Mouse (Mus musculus) heart, embryonic 11.5 days (tissue): ENCODE data around the gene Fam129b. TPM values are rescaled to one million over a fixed set of nuclear protein-coding genes. Genes with fewer than 3 reads are reported as not detected.
A peak's percentile ranks its signal among the peaks of the same experiment; 100 is the strongest.

ENCODE experiments used
- ATAC-seq: fragments of 200-750 bp; cut with Nextera tagmentation; replicated peaks from 2 replicates; pipeline ENCODE4 v1.8.0; 2017; ENCODE audit warnings: moderate library complexity; ENCODE audit not compliant: insufficient number of reproducible peaks, low FRiP score, low TSS enrichment
- H3K27ac ChIP-seq: fragments of 300-500 bp; sonication (generic); 2 replicates; pipeline ENCODE4 v1.5.1; 2014; ENCODE audit warnings: mild to moderate bottlenecking, low read depth, low read length
- H3K27me3 ChIP-seq: fragments of 300-500 bp; sonication (generic); 2 replicates; pipeline ENCODE4 v1.6.1; 2014; ENCODE audit warnings: mild to moderate bottlenecking, low read length, mixed read lengths; ENCODE audit not compliant: control insufficient read depth, insufficient read depth
- H3K36me3 ChIP-seq: fragments of 300-500 bp; sonication (generic); 2 replicates; pipeline ENCODE4 v1.6.1; 2014; ENCODE audit warnings: mild to moderate bottlenecking, low read length, moderate library complexity, mixed read lengths; ENCODE audit not compliant: control insufficient read depth, insufficient read depth
- H3K4me1 ChIP-seq: fragments of 300-500 bp; sonication (generic); 2 replicates; pipeline ENCODE4 v1.6.1; 2014; ENCODE audit warnings: low read length; ENCODE audit not compliant: control insufficient read depth, insufficient read depth
- H3K4me2 ChIP-seq: fragments of 300-500 bp; sonication (generic); 2 replicates; pipeline ENCODE4 v1.6.1; 2014; ENCODE audit warnings: mild to moderate bottlenecking, moderate library complexity
- H3K4me3 ChIP-seq: fragments of 300-500 bp; sonication (generic); 2 replicates; pipeline ENCODE4 v1.5.1; 2014; ENCODE audit warnings: low read depth, low read length
- H3K9ac ChIP-seq: fragments of 300-500 bp; sonication (generic); 2 replicates; pipeline ENCODE4 v1.6.1; 2014; ENCODE audit warnings: mild to moderate bottlenecking, low read depth, low read length, moderate library complexity
- H3K9me3 ChIP-seq: fragments of 300-500 bp; sonication (generic); replicated peaks from 2 replicates; pipeline ENCODE4 v1.6.1; 2016; ENCODE audit warnings: low read length; ENCODE audit not compliant: control insufficient read depth
- WGBS: fragments of 180-500 bp; shearing (Covaris S2); extraction: QIAGEN DNeasy Blood & Tissue Kit; methylation state at CpG from one replicate; pipeline ENCODE4 v1.1.7; 2014; ENCODE audit not compliant: insufficient replicate concordance; 5-methylcytosine and 5-hydroxymethylcytosine counted together
- polyA plus RNA-seq: library from polyadenylated mRNA; unstranded; fragments of >200 nt; fragmentation: Nextera tagmentation; extraction: Ambion mirVana; gene quantifications from 2 replicates; pipeline ENCODE4 v1.2.1, GENCODE M21; 2014

Fam129b gene
- polyA plus RNA-seq, 1 experiment from 2014 or later, result 21.5 TPM

DNA sequence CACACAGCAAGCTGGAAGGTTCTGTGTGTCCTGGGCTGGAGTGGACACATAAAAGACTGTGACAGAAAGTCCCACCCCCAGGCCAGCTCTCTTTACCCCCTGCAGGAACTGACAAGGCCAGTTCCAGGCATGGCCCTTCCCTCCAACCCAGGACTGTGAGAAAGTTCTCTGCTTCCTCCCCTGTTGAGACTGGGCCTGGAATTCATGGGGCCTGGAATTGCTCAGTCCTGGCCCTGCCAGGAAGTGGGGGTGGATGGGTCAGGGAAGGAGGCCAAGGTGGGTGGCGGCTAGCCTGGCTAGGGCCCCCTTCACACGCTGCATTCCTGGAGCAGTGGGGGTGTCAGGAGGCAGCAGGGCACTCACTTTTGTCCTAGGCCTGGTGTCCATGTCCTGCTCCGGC lies 39.0 kb downstream of the Fam129b start:
- Histone ChIP-seq H3K27ac (peak overlapping the region; percentile 96), H3K4me1 (peaks cover 18% of the 10 kb centered on the region), H3K4me2 (no peak overlapping the region), H3K27me3 (no peaks in the 10 kb centered on the region), H3K9ac (no peak overlapping the region; the same call in 1 of the 2 replicates), H3K36me3 (peaks cover 18% of the 10 kb centered on the region), H3K4me3 (no peak overlapping the region), H3K9me3 (no peaks in the 10 kb centered on the region)
- 18% methylated on average over 3 of the region's 3 CpGs for WGBS
- peak; percentile 76 for ATAC-seq

GRCm38 (mm10) chr2:32917526-32917925 lies 41.6 kb downstream of the Fam129b start:
- H3K4me2 ChIP-seq, result no peak overlapping the region
- H3K9me3 ChIP-seq, result no peaks in the 10 kb centered on the region
- peaks cover 18% of the 10 kb centered on the region for H3K4me1 ChIP-seq
- peaks cover 29% of the 10 kb centered on the region for H3K36me3 ChIP-seq
- H3K9ac ChIP-seq, result no peak overlapping the region
- H3K4me3 ChIP-seq, result no peak overlapping the region
- WGBS, result 79% methylated on average over 11 of the region's 11 CpGs
- no peak for ATAC-seq
- H3K27me3 ChIP-seq, result no peaks in the 10 kb centered on the region
- no peak overlapping the region for H3K27ac ChIP-seq

- Histone ChIP-seq H3K4me3 (no peak overlapping the region), H3K27me3 (no peaks in the 10 kb centered on the region), H3K9me3 (no peaks in the 10 kb centered on the region), H3K9ac (no peak overlapping the region), H3K36me3 (peaks cover 33% of the 10 kb centered on the region), H3K4me2 (no peak overlapping the region), H3K27ac (no peak overlapping the region), H3K4me1 (peaks cover 18% of the 10 kb centered on the region)
- WGBS, result 79% methylated on average over 9 of the region's 9 CpGs
- ATAC-seq, result no peak
Observed at GRCm38 (mm10) chr2:32918391-32918790, 42.5 kb downstream of the Fam129b start.

DNA sequence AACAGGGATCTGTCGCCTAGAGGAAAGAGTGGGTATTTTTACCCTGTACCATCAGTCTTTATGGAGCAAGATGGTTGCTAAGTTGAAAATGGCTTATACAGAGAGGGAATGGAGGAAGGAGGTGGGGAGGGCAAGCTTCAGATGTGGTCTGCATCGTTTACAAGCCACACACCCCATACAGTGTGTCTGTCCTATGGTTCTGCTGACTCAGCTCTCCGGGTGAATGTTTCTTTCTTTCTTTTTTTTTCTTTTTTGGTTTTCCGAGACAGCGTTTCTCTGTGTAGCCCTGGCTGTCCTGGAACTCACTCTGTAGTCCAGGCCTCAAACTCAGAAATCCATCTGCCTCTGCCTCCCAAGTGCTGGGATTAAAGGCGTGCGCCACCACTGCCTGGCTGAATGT lies 45.3 kb downstream of the Fam129b start:
- 88% methylated on average over 7 of the region's 7 CpGs for WGBS

GRCm38 (mm10) chr2:32921801-32922380 lies 46.0 kb downstream of the Fam129b start:
- Histone ChIP-seq H3K4me1 (no peaks in the 10 kb centered on the region), H3K4me2 (no peak overlapping the region), H3K27ac (no peak overlapping the region), H3K27me3 (no peaks in the 10 kb centered on the region), H3K9me3 (no peaks in the 10 kb centered on the region), H3K9ac (no peak overlapping the region), H3K36me3 (peaks cover 35% of the 10 kb centered on the region), H3K4me3 (no peak overlapping the region)
- no peak for ATAC-seq
- 81% methylated on average over 15 of the region's 15 CpGs for WGBS

More for the DNA sequence above, 45.3 kb downstream of the Fam129b start:
- no peak overlapping the region for H3K4me2 ChIP-seq
- no peak overlapping the region for H3K27ac ChIP-seq
- H3K4me3 ChIP-seq, result no peak overlapping the region
- no peaks in the 10 kb centered on the region for H3K27me3 ChIP-seq
- no peaks in the 10 kb centered on the region for H3K9me3 ChIP-seq
- H3K4me1 ChIP-seq, result no peaks in the 10 kb centered on the region
- peaks cover 38% of the 10 kb centered on the region for H3K36me3 ChIP-seq
- ATAC-seq, result no peak
- H3K9ac ChIP-seq, result no peak overlapping the region

DNA sequence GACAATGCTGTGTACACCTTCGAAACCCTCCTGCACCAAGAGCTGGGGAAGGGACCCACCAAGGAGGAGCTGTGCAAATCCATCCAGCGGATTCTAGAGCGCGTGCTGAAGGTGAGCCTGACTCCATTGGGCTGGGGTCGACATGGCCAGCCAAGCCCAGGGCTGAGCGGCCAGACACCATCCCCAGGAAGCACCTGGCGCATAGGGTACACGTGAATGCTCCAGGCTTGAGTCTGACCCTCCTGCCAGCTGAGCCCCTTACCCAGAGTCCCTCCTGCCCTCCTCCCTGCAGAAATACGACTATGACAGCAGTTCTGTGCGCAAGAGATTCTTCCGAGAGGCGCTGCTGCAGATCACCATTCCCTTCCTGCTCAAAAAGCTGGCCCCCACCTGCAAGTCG lies 46.6 kb downstream of the Fam129b start:
- Histone ChIP-seq H3K27me3 (no peaks in the 10 kb centered on the region), H3K9me3 (no peaks in the 10 kb centered on the region), H3K4me1 (no peaks in the 10 kb centered on the region), H3K9ac (no peak overlapping the region), H3K4me2 (no peak overlapping the region), H3K27ac (no peak overlapping the region), H3K36me3 (peaks cover 35% of the 10 kb centered on the region), H3K4me3 (no peak overlapping the region)
- no peak for ATAC-seq
- WGBS, result 86% methylated on average over 13 of the region's 13 CpGs

DNA sequence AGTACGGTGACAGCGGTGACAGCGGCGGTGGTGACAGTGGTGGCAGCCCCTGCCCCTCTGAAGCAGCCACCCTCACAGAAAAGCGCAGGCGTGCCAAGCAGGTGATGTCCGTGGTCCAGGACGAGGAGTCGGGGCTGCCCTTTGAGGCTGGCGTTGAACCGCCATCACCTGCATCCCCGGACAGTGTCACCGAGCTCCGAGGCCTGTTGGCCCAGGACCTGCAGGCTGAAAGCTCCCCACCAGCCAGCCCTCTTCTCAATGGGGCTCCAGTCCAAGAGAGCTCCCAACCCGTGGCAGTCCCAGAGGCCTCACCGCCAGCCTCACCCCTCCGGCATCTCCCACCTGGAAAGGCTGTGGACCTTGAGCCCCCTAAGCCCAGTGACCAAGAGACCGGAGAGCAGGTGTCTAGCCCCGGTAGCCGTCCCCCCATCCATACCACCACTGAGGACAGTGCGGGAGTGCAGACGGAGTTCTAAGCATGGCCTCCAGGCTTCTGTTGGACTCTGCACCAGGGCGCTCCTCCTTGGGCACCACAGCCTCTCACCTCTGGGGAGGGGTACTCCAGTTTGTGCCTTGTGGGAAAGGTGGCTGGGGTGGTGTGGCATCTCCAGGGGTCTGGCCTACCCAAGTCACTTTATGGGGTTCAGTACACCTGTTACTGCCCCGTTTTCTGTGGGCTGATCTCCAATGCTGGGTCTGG lies 47.8 kb downstream of the Fam129b start:
- Histone ChIP-seq H3K4me2 (no peak overlapping the region), H3K36me3 (peaks cover 35% of the 10 kb centered on the region), H3K27ac (no peak overlapping the region), H3K4me1 (no peaks in the 10 kb centered on the region), H3K4me3 (no peak overlapping the region), H3K27me3 (no peaks in the 10 kb centered on the region), H3K9me3 (no peaks in the 10 kb centered on the region), H3K9ac (no peak overlapping the region)
- ATAC-seq, result no peak
- 87% methylated on average over 24 of the region's 24 CpGs for WGBS

GRCm38 (mm10) chr2:32924306-32924844 lies 48.5 kb downstream of the Fam129b start:
- Histone ChIP-seq H3K4me3 (no peak overlapping the region), H3K27me3 (no peaks in the 10 kb centered on the region), H3K36me3 (peaks cover 31% of the 10 kb centered on the region), H3K27ac (no peak overlapping the region), H3K9me3 (no peaks in the 10 kb centered on the region), H3K4me2 (no peak overlapping the region), H3K4me1 (no peaks in the 10 kb centered on the region), H3K9ac (no peak overlapping the region)
- WGBS, result 71% methylated on average over 10 of the region's 10 CpGs
- no peak for ATAC-seq
